Mouse (Mus musculus): Measurements from ENCODE around the gene Gnat2.

The Gnat2 gene

GRCm38 (mm10) chr3:108121101-108121500 lies 28.5 kb downstream of the Gnat2 start:
- no peak for DNase-seq (ENCODE audit: low read depth)

- DNase-seq (ENCODE audit: low read depth) = no peak
These were observed 30.7 kb downstream of the Gnat2 start for GRCm38 (mm10) chr3:108123242-108123641.

GRCm38 (mm10) chr3:108124131-108124530 lies 31.5 kb downstream of the Gnat2 start:
- no peak for DNase-seq (ENCODE audit: low read depth)

GRCm38 (mm10) chr3:108126327-108126726 lies 33.7 kb downstream of the Gnat2 start:
- DNase-seq (ENCODE audit: low read depth) = no peak

- no peak for DNase-seq (ENCODE audit: low read depth)
These were observed 35.9 kb downstream of the Gnat2 start for GRCm38 (mm10) chr3:108128520-108128919.

- no peak for DNase-seq (ENCODE audit: low read depth)
These were observed 36.8 kb downstream of the Gnat2 start for GRCm38 (mm10) chr3:108129367-108129766.

GRCm38 (mm10) chr3:108129804-108130203 lies 37.2 kb downstream of the Gnat2 start:
- DNase-seq (ENCODE audit: low read depth) = no peak

GRCm38 (mm10) chr3:108131216-108131615 lies 38.6 kb downstream of the Gnat2 start:
- no peak for DNase-seq (ENCODE audit: low read depth)

- DNase-seq (ENCODE audit: low read depth) = no peak
These were observed 39.2 kb downstream of the Gnat2 start for GRCm38 (mm10) chr3:108131821-108132220.

GRCm38 (mm10) chr3:108132484-108132883 lies 39.9 kb downstream of the Gnat2 start:
- DNase-seq (ENCODE audit: low read depth) = no peak

GRCm38 (mm10) chr3:108134701-108135100 lies 42.1 kb downstream of the Gnat2 start:
- DNase-seq (ENCODE audit: low read depth) = no peak

GRCm38 (mm10) chr3:108139113-108139512 lies 46.5 kb downstream of the Gnat2 start:
- DNase-seq (ENCODE audit: low read depth) = no peak

- DNase-seq (ENCODE audit: low read depth) = no peak
These were observed 48.2 kb downstream of the Gnat2 start for GRCm38 (mm10) chr3:108140786-108141185.

- peak; percentile 91 for DNase-seq (ENCODE audit: low read depth)
These were observed 53.2 kb downstream of the Gnat2 start, which contains the start of gene Gnai3 for GRCm38 (mm10) chr3:108145534-108146445. TSS of gene Gnai3 (minus strand) at chr3:108146146.

- no peak for DNase-seq (ENCODE audit: low read depth)
These were observed 54.1 kb downstream of the Gnat2 start for GRCm38 (mm10) chr3:108146671-108147070.

- peak; percentile 92 for DNase-seq (ENCODE audit: low read depth)
These were observed 55.0 kb downstream of the Gnat2 start for GRCm38 (mm10) chr3:108147386-108148235.
